Mouse (Mus musculus): ENCODE results near the gene Smu1.

- TF ChIP-seq USF1 (IDR thresholded peaks at IDR 0.05; ENCODE audit: low read depth, low read length) (no peak), BHLHE40 (IDR thresholded peaks at IDR 0.05; ENCODE audit: low read depth, low read length) (no peak), CTCF (conservative IDR thresholded peaks at IDR 0.05 in 1 of 2, IDR thresholded peaks at IDR 0.05 in 1 of 2; ENCODE audit: low read depth in 2 of 2, low read length in 2 of 2) (no peak), ZNF384 (IDR thresholded peaks at IDR 0.05; ENCODE audit: low read depth, low read length) (no peak), SIN3A (IDR thresholded peaks at IDR 0.05; ENCODE audit: low read length) (peak; percentile 96), POLR2AphosphoS2 (IDR thresholded peaks at IDR 0.05; ENCODE audit: low read depth, low read length) (no peak), MEF2A (IDR thresholded peaks at IDR 0.05; ENCODE audit: borderline replicate concordance, low read depth, low read length) (peak; percentile 53; the same call in 1 of the 2 replicates), EP300 (IDR thresholded peaks at IDR 0.05; ENCODE audit: low read length) (no peak)
Measured at GRCm38 (mm10) chr4:40757780-40758420, at the start of gene Smu1.
